Mouse (Mus musculus): Measurements from ENCODE around the gene Zfp280b. TPM values are rescaled to one million over a fixed set of nuclear protein-coding genes. Genes with fewer than 3 reads are reported as not detected.
"Not testable (repeated sequence)": the region's sequence is repeated elsewhere in the genome, so short reads cannot be mapped to it uniquely, and the experiment has no call there.

Zfp280b gene
- polyA plus RNA-seq (2016; fragmentation: Nextera tagmentation; extraction: Ambion mirVana) = 42.7 and 43.7 TPM in 2 replicates

- peak within 1 kb of the TSS; percentile 89 for H3K4me3 ChIP-seq
- H3K4me1 ChIP-seq = peaks cover 16% of the 10 kb centered on the region
- H3K27ac ChIP-seq = peak within 1 kb of the TSS; percentile 98
- WGBS = under 1% methylated on average over 57 of the region's 58 CpGs
- H3K9me3 ChIP-seq (replicated peaks) = no peaks in the 10 kb centered on the region
- peak; percentile 97 for DNase-seq (ENCODE audit: low spot score)
- H3K27me3 ChIP-seq (ENCODE audit: low read depth, poor library complexity, severe bottlenecking) = no peaks in the 10 kb centered on the region
- peaks cover 33% of the 10 kb centered on the region for H3K36me3 ChIP-seq
Observed at GRCm38 (mm10) chr10:76032402-76033118, at the start of gene Zfp280b. Zfp280b (plus strand) TSS chr10:76032650.

GRCm38 (mm10) chr10:75990430-75991042, 41.9 kb upstream of the Zfp280b start:
- 85% methylated on average over 4 of the region's 4 CpGs for WGBS
- DNase-seq (ENCODE audit: low spot score) = no peak

GRCm38 (mm10) chr10:75993616-75994240, 38.7 kb upstream of the Zfp280b start:
- no peaks in the 10 kb centered on the region for H3K4me1 ChIP-seq
- H3K27me3 ChIP-seq (ENCODE audit: low read depth, poor library complexity, severe bottlenecking) = no peaks in the 10 kb centered on the region
- H3K9me3 ChIP-seq (replicated peaks) = no peaks in the 10 kb centered on the region
- no peak for DNase-seq (ENCODE audit: low spot score)
- no peaks in the 10 kb centered on the region for H3K36me3 ChIP-seq
- WGBS = 91% methylated on average over 15 of the region's 15 CpGs
- no peak overlapping the region for H3K4me3 ChIP-seq
- no peak overlapping the region for H3K27ac ChIP-seq

More at GRCm38 (mm10) chr10:75990430-75991042, 41.9 kb upstream of the Zfp280b start:
- Histone ChIP-seq H3K4me1 (no peaks in the 10 kb centered on the region), H3K9me3 (replicated peaks) (no peaks in the 10 kb centered on the region), H3K36me3 (no peaks in the 10 kb centered on the region), H3K27me3 (ENCODE audit: low read depth, poor library complexity, severe bottlenecking) (no peaks in the 10 kb centered on the region), H3K27ac (no peak overlapping the region), H3K4me3 (no peak overlapping the region)

GRCm38 (mm10) chr10:75994531-75995210, 37.8 kb upstream of the Zfp280b start:
- not testable (repeated sequence) for H3K36me3 ChIP-seq; DNase-seq (ENCODE audit: low spot score); H3K9me3 ChIP-seq (replicated peaks); H3K4me1 ChIP-seq; H3K4me3 ChIP-seq; H3K27me3 ChIP-seq (ENCODE audit: low read depth, poor library complexity, severe bottlenecking); H3K27ac ChIP-seq
- 83% methylated on average over 13 of the region's 13 CpGs for WGBS

GRCm38 (mm10) chr10:75995463-75995862, 37.0 kb upstream of the Zfp280b start:
- H3K4me3 ChIP-seq = no peak overlapping the region
- no peaks in the 10 kb centered on the region for H3K4me1 ChIP-seq
- DNase-seq (ENCODE audit: low spot score) = no peak
- WGBS = 90% methylated on average over 11 of the region's 11 CpGs
- H3K27me3 ChIP-seq (ENCODE audit: low read depth, poor library complexity, severe bottlenecking) = no peaks in the 10 kb centered on the region
- no peaks in the 10 kb centered on the region for H3K9me3 ChIP-seq (replicated peaks)
- no peak overlapping the region for H3K27ac ChIP-seq
- H3K36me3 ChIP-seq = no peaks in the 10 kb centered on the region

GRCm38 (mm10) chr10:75996315-75996714, 36.1 kb upstream of the Zfp280b start:
- H3K4me1 ChIP-seq = peaks cover 7% of the 10 kb centered on the region
- H3K9me3 ChIP-seq (replicated peaks) = no peaks in the 10 kb centered on the region
- no peaks in the 10 kb centered on the region for H3K27me3 ChIP-seq (ENCODE audit: low read depth, poor library complexity, severe bottlenecking)
- 49% methylated on average over 3 of the region's 3 CpGs for WGBS
- no peak for DNase-seq (ENCODE audit: low spot score)
- H3K4me3 ChIP-seq = no peak overlapping the region
- no peaks in the 10 kb centered on the region for H3K36me3 ChIP-seq
- no peak overlapping the region for H3K27ac ChIP-seq

GRCm38 (mm10) chr10:76001160-76001559, 31.3 kb upstream of the Zfp280b start:
- Histone ChIP-seq H3K36me3 (no peaks in the 10 kb centered on the region), H3K9me3 (replicated peaks) (no peaks in the 10 kb centered on the region), H3K4me3 (no peak overlapping the region), H3K27me3 (ENCODE audit: low read depth, poor library complexity, severe bottlenecking) (no peaks in the 10 kb centered on the region), H3K27ac (no peak overlapping the region), H3K4me1 (peaks cover 15% of the 10 kb centered on the region)
- DNase-seq (ENCODE audit: low spot score) = no peak
- WGBS = 28% methylated on average over 6 of the region's 7 CpGs

GRCm38 (mm10) chr10:76002101-76002521, 30.3 kb upstream of the Zfp280b start:
- Histone ChIP-seq H3K9me3 (replicated peaks) (no peaks in the 10 kb centered on the region), H3K36me3 (no peaks in the 10 kb centered on the region), H3K27me3 (ENCODE audit: low read depth, poor library complexity, severe bottlenecking) (no peaks in the 10 kb centered on the region), H3K4me3 (no peak overlapping the region), H3K27ac (no peak overlapping the region), H3K4me1 (peaks cover 15% of the 10 kb centered on the region)
- no peak for DNase-seq (ENCODE audit: low spot score)
- 39% methylated on average over 3 of the region's 3 CpGs for WGBS

GRCm38 (mm10) chr10:76002615-76003014, 29.8 kb upstream of the Zfp280b start:
- Histone ChIP-seq H3K27me3 (ENCODE audit: low read depth, poor library complexity, severe bottlenecking) (no peaks in the 10 kb centered on the region), H3K9me3 (replicated peaks) (no peaks in the 10 kb centered on the region), H3K4me3 (no peak overlapping the region), H3K36me3 (no peaks in the 10 kb centered on the region), H3K4me1 (peaks cover 15% of the 10 kb centered on the region), H3K27ac (no peak overlapping the region)
- no peak for DNase-seq (ENCODE audit: low spot score)
- 41% methylated on average over 2 of the region's 2 CpGs for WGBS

GRCm38 (mm10) chr10:76003221-76003620, 29.2 kb upstream of the Zfp280b start:
- H3K4me3 ChIP-seq = no peak overlapping the region
- WGBS = 87% methylated on average over 2 of the region's 2 CpGs
- H3K27ac ChIP-seq = no peak overlapping the region
- no peaks in the 10 kb centered on the region for H3K27me3 ChIP-seq (ENCODE audit: low read depth, poor library complexity, severe bottlenecking)
- DNase-seq (ENCODE audit: low spot score) = no peak
- no peaks in the 10 kb centered on the region for H3K9me3 ChIP-seq (replicated peaks)
- H3K36me3 ChIP-seq = no peaks in the 10 kb centered on the region
- peaks cover 15% of the 10 kb centered on the region for H3K4me1 ChIP-seq

GRCm38 (mm10) chr10:76006385-76006784, 26.1 kb upstream of the Zfp280b start:
- Histone ChIP-seq H3K27me3 (ENCODE audit: low read depth, poor library complexity, severe bottlenecking) (no peaks in the 10 kb centered on the region), H3K4me1 (peaks cover 8% of the 10 kb centered on the region; the same call in 1 of the 2 replicates), H3K9me3 (replicated peaks) (no peaks in the 10 kb centered on the region), H3K36me3 (no peaks in the 10 kb centered on the region), H3K27ac (no peak overlapping the region), H3K4me3 (no peak overlapping the region)
- 89% methylated on average over 6 of the region's 6 CpGs for WGBS
- no peak for DNase-seq (ENCODE audit: low spot score)

- H3K36me3 ChIP-seq = no peaks in the 10 kb centered on the region
- H3K9me3 ChIP-seq (replicated peaks) = no peaks in the 10 kb centered on the region
- no peaks in the 10 kb centered on the region for H3K4me1 ChIP-seq
- H3K27me3 ChIP-seq (ENCODE audit: low read depth, poor library complexity, severe bottlenecking) = no peaks in the 10 kb centered on the region
- DNase-seq (ENCODE audit: low spot score) = no peak
- H3K27ac ChIP-seq = no peak overlapping the region
- H3K4me3 ChIP-seq = no peak overlapping the region
- WGBS = 92% methylated on average over 3 of the region's 3 CpGs
Observed at GRCm38 (mm10) chr10:76009812-76010211, 22.6 kb upstream of the Zfp280b start.

- Histone ChIP-seq H3K4me1 (no peaks in the 10 kb centered on the region), H3K27ac (no peak overlapping the region), H3K27me3 (ENCODE audit: low read depth, poor library complexity, severe bottlenecking) (no peaks in the 10 kb centered on the region), H3K9me3 (replicated peaks) (no peaks in the 10 kb centered on the region), H3K36me3 (no peaks in the 10 kb centered on the region), H3K4me3 (no peak overlapping the region)
- WGBS = 84% methylated on average over 6 of the region's 6 CpGs
- DNase-seq (ENCODE audit: low spot score) = no peak
Observed at GRCm38 (mm10) chr10:76012922-76013321, 19.5 kb upstream of the Zfp280b start.
